9 mouse cellular contexts compared by ENCODE assay signal in genomic region chr9:40350640-40351039, GRCm38 (mm10).
A peak's percentile ranks its signal among the peaks of the same experiment; 100 is the strongest.
DNase-seq lines count a peak whose midpoint lies in the region; ATAC-seq and TF ChIP-seq lines count a peak whose summit lies in the region.
"Had no signal": no experiment of that assay in that cellular context is flagged by ENCODE, and none has a peak within 500 bp of the region (broad histone marks: within the 10 kb centered on the region; RNA-seq: fewer than 3 reads in every experiment).

No protein-coding gene starts in this region.

- no peak overlapping the region for H3K4me2 ChIP-seq in midbrain, embryonic 11.5 days
- H3K4me2 ChIP-seq in midbrain, embryonic 13.5 days (replicated peaks): no peak overlapping the region
- H3K4me2 ChIP-seq in liver, embryonic 14.5 days (ENCODE audit: low read depth): no peak overlapping the region
- H3K4me2 ChIP-seq: neural tube, embryonic 12.5 days had no signal

- no peak overlapping the region for H3K27ac ChIP-seq in midbrain, embryonic 11.5 days (ENCODE audit: low read depth, low read length)
- no peak overlapping the region for H3K27ac ChIP-seq in midbrain, embryonic 13.5 days
- no peak overlapping the region for H3K27ac ChIP-seq in liver, embryonic 14.5 days
- H3K27ac ChIP-seq: neural tube, embryonic 12.5 days had no signal

- H3K4me1 ChIP-seq in midbrain, embryonic 11.5 days (ENCODE audit: control insufficient read depth, insufficient read depth, low read length): 0 out of 2 replicates have a peak, but pooled peaks cover 3% of the 10 kb centered on the region
- peaks cover 18% of the 10 kb centered on the region for H3K4me1 ChIP-seq in midbrain, embryonic 13.5 days (replicated peaks)
- H3K4me1 ChIP-seq in liver, embryonic 14.5 days (replicated peaks; ENCODE audit: control insufficient read depth in 2 of 2, insufficient read depth in 2 of 2, low read length in 1 of 2): no peaks in the 10 kb centered on the region

- no peaks in the 10 kb centered on the region for H3K36me3 ChIP-seq in midbrain, embryonic 11.5 days (ENCODE audit: control insufficient read depth, insufficient read depth, low read length)
- H3K36me3 ChIP-seq in midbrain, embryonic 13.5 days: no peaks in the 10 kb centered on the region
- H3K36me3 ChIP-seq in liver, embryonic 14.5 days (replicated peaks; ENCODE audit: control insufficient read depth, insufficient read depth, low read depth): no peaks in the 10 kb centered on the region
- H3K36me3 ChIP-seq: neural tube, embryonic 12.5 days had no signal

- no peak for ATAC-seq in cerebellum, adult (ENCODE audit: insufficient number of reproducible peaks, low FRiP score, low TSS enrichment)
- ATAC-seq in midbrain, embryonic 11.5 days (ENCODE audit: low FRiP score): 0 out of 2 replicates have a peak, but pooled peaks have one; percentile 31
- no peak for ATAC-seq in midbrain, embryonic 13.5 days
- peak; percentile 60 to 79 for ATAC-seq in hematopoietic stem cell, adult 5-6 weeks (replicated peaks in 1 of 2; ENCODE audit: insufficient read depth in 1 of 2, low FRiP score in 2 of 2, low TSS enrichment in 1 of 2, low read depth in 1 of 2, poor library complexity in 2 of 2, severe bottlenecking in 2 of 2)
- ATAC-seq in liver, embryonic 14.5 days (ENCODE audit: insufficient read depth): no peak

- peak; percentile 63 for DNase-seq in cerebellum, adult 11 months
- DNase-seq in midbrain, embryonic 11.5 days (ENCODE audit: low spot score, missing footprints): peak; percentile 90
- peak; percentile 76 for DNase-seq in cerebellum, adult 11-12 months
- DNase-seq in liver, embryonic 14.5 days (ENCODE audit: low read depth in 3 of 3, low spot score in 3 of 3): peak in 2 of 3 experiments; percentile 2 to 16
- no peak for DNase-seq in ovary, postnatal 14 days (ENCODE audit: low spot score)

- 30% methylated on average over 7 of the region's 7 CpGs for WGBS in midbrain, embryonic 11.5 days
- WGBS in midbrain, embryonic 13.5 days: 17% methylated on average over 7 of the region's 7 CpGs
- WGBS in liver, embryonic 14.5 days (ENCODE audit: insufficient replicate concordance): 24% methylated on average over 7 of the region's 7 CpGs

- H3K27me3 ChIP-seq in midbrain, embryonic 11.5 days (ENCODE audit: control insufficient read depth, insufficient read depth, low read length): no peaks in the 10 kb centered on the region
- no peaks in the 10 kb centered on the region for H3K27me3 ChIP-seq in midbrain, embryonic 13.5 days
- H3K27me3 ChIP-seq in liver, embryonic 14.5 days (ENCODE audit: control insufficient read depth, insufficient read depth, low read length): no peaks in the 10 kb centered on the region
- H3K27me3 ChIP-seq: neural tube, embryonic 12.5 days had no signal

- TF ChIP-seq EP300 in liver, embryonic 14.5 days (IDR thresholded peaks at IDR 0.05; ENCODE audit: low read depth): no peak

- no peaks in the 10 kb centered on the region for H3K9me3 ChIP-seq in midbrain, embryonic 11.5 days (ENCODE audit: control insufficient read depth, low read length)
- H3K9me3 ChIP-seq in midbrain, embryonic 13.5 days: no peaks in the 10 kb centered on the region
- H3K9me3 ChIP-seq in liver, embryonic 14.5 days (ENCODE audit: control insufficient read depth, low read length): no peaks in the 10 kb centered on the region
- H3K9me3 ChIP-seq: neural tube, embryonic 12.5 days had no signal

- H3K9ac ChIP-seq in midbrain, embryonic 11.5 days (ENCODE audit: low read length): no peak overlapping the region
- H3K9ac ChIP-seq in midbrain, embryonic 13.5 days (replicated peaks): no peak overlapping the region
- no peak overlapping the region for H3K9ac ChIP-seq in liver, embryonic 14.5 days (replicated peaks)
- H3K9ac ChIP-seq: neural tube, embryonic 12.5 days had no signal

- H3K4me3 ChIP-seq in midbrain, embryonic 11.5 days (ENCODE audit: low read depth, low read length): no peak overlapping the region
- no peak overlapping the region for H3K4me3 ChIP-seq in midbrain, embryonic 13.5 days (replicated peaks)
- no peak overlapping the region for H3K4me3 ChIP-seq in liver, embryonic 14.5 days (ENCODE audit: insufficient read depth in 1 of 2, low read depth in 2 of 2, low read length in 2 of 2)
- H3K4me3 ChIP-seq: neural tube, embryonic 12.5 days had no signal

- peak; percentile 58 for TF ChIP-seq CTCF in liver, embryonic 14.5 days (IDR thresholded peaks at IDR 0.05; ENCODE audit: low read depth)

Comparison
In these comparisons a context has a peak if more than half of its experiments do, and no peak if none do; other contexts are left out.
1. ATAC-seq: peak in midbrain, embryonic 11.5 days (single experiment) and hematopoietic stem cell, adult 5-6 weeks (2 of 2); none in cerebellum, adult (single experiment), midbrain, embryonic 13.5 days (single experiment) and liver, embryonic 14.5 days (single experiment).